ENCODE assay signal across 8 mouse cellular contexts in genomic region chr3:134235491-134236413, GRCm38 (mm10). TPM values are rescaled to one million over a fixed set of nuclear protein-coding genes. Genes with fewer than 3 reads are reported as not detected.
DNase-seq lines count a peak whose midpoint lies in the region; ATAC-seq and TF ChIP-seq lines count a peak whose summit lies in the region.

No protein-coding gene starts in this region.

- WGBS in forebrain, embryonic 16.5 days, result under 1% methylated on average over 29 of the region's 55 CpGs
- under 1% methylated on average over 52 of the region's 55 CpGs for WGBS in liver, embryonic 16.5 days (ENCODE audit: insufficient replicate concordance)
- under 1% methylated on average over 42 of the region's 55 CpGs for WGBS in neural tube, embryonic 14.5 days

- ATAC-seq in forebrain, embryonic 16.5 days, result peak; percentile 75
- peak; percentile 70 for ATAC-seq in liver, embryonic 16.5 days (ENCODE audit: low read depth)
- peak; percentile 81 for ATAC-seq in neural tube, embryonic 14.5 days (ENCODE audit: low read depth)

- 0 out of 4 replicates have a peak, but pooled peaks cover 0 to 2% of the 10 kb centered on the region in 2 experiments for H3K4me1 ChIP-seq in ES-E14 (ENCODE audit: control insufficient read depth in 2 of 2, insufficient read depth in 2 of 2, low read length in 2 of 2, poor library complexity in 1 of 2)
- peaks cover 11% of the 10 kb centered on the region for H3K4me1 ChIP-seq in forebrain, embryonic 16.5 days (replicated peaks; ENCODE audit: control insufficient read depth, insufficient read depth, low read length)
- no peaks in the 10 kb centered on the region; the same call in none of the 2 replicates for H3K4me1 ChIP-seq in liver, embryonic 16.5 days (ENCODE audit: control insufficient read depth, low read depth, low read length)
- peaks cover 4% of the 10 kb centered on the region; the same call in 1 of the 2 replicates for H3K4me1 ChIP-seq in neural tube, embryonic 14.5 days (ENCODE audit: control insufficient read depth, insufficient read depth, low read length)

- H3K4me2 ChIP-seq in forebrain, embryonic 16.5 days (ENCODE audit: low read length), result peak overlapping the region; percentile 63
- peak overlapping the region; percentile 56 for H3K4me2 ChIP-seq in liver, embryonic 16.5 days (ENCODE audit: low read depth, low read length)
- peak overlapping the region; percentile 88 for H3K4me2 ChIP-seq in neural tube, embryonic 14.5 days (ENCODE audit: low read depth, low read length)

- no peaks in the 10 kb centered on the region for H3K9me3 ChIP-seq in ES-E14 (ENCODE audit: control insufficient read depth, insufficient read depth, low read depth, low read length)
- no peaks in the 10 kb centered on the region for H3K9me3 ChIP-seq in forebrain, embryonic 16.5 days (ENCODE audit: control insufficient read depth, low read length)
- no peaks in the 10 kb centered on the region for H3K9me3 ChIP-seq in liver, embryonic 16.5 days (replicated peaks; ENCODE audit: control insufficient read depth, low read length)
- H3K9me3 ChIP-seq in neural tube, embryonic 14.5 days (ENCODE audit: control insufficient read depth, low read length), result no peaks in the 10 kb centered on the region

- no peaks in the 10 kb centered on the region for H3K27me3 ChIP-seq in forebrain, embryonic 16.5 days (replicated peaks; ENCODE audit: control insufficient read depth, insufficient read depth, low read length)
- peaks cover 54% of the 10 kb centered on the region for H3K27me3 ChIP-seq in liver, embryonic 16.5 days (ENCODE audit: control insufficient read depth, insufficient read depth, low read depth, low read length)
- no peaks in the 10 kb centered on the region for H3K27me3 ChIP-seq in neural tube, embryonic 14.5 days (ENCODE audit: control insufficient read depth, insufficient read depth, low read length)

- DNase-seq in ES-E14 (ENCODE audit: low read depth, low spot score), result no peak
- DNase-seq in cerebellum, adult 11 months, result peak; percentile 83
- DNase-seq in heart, postnatal 14 days, result peak; percentile 62 to 72
- DNase-seq in kidney, postnatal 4 days, result peak; percentile 74 to 83
- peak; percentile 30 to 57 for DNase-seq in urinary bladder, postnatal 36 days (ENCODE audit: low spot score in 2 of 2)

- peak overlapping the region; percentile 15; the same call in 1 of the 2 replicates for H3K9ac ChIP-seq in ES-E14 (ENCODE audit: insufficient read depth, low read depth, low read length, poor library complexity, severe bottlenecking)
- H3K9ac ChIP-seq in forebrain, embryonic 16.5 days (replicated peaks; ENCODE audit: low read depth, low read length), result peak overlapping the region; percentile 58
- H3K9ac ChIP-seq in liver, embryonic 16.5 days (ENCODE audit: low read depth, low read length), result no peak overlapping the region
- H3K9ac ChIP-seq in neural tube, embryonic 14.5 days (replicated peaks; ENCODE audit: low read depth, low read length), result peak overlapping the region; percentile 90

- intact Hi-C loops in heart, postnatal 14 days (cut with DNase I), result loop anchor here (5.0 to 10.0 kb wide), 2 partner anchors 33 to 691 kb away; partner anchors contain the start of gene Tet2

- peak overlapping the region; percentile 65 for H3K4me3 ChIP-seq in ES-E14 (ENCODE audit: insufficient read depth in 1 of 2, low read depth in 1 of 2, low read length in 2 of 2, poor library complexity in 1 of 2, severe bottlenecking in 1 of 2)
- peak overlapping the region; percentile 52 for H3K4me3 ChIP-seq in forebrain, embryonic 16.5 days (replicated peaks; ENCODE audit: low read length)
- peak overlapping the region; percentile 49 for H3K4me3 ChIP-seq in liver, embryonic 16.5 days (ENCODE audit: low read depth, low read length)
- H3K4me3 ChIP-seq in neural tube, embryonic 14.5 days (ENCODE audit: low read depth, low read length), result peak overlapping the region; percentile 70

- H3K27ac ChIP-seq in ES-E14 (ENCODE audit: insufficient read depth, low read depth, low read length, poor library complexity, severe bottlenecking), result no peak overlapping the region
- H3K27ac ChIP-seq in forebrain, embryonic 16.5 days (ENCODE audit: low read length), result peak overlapping the region; percentile 86
- no peak overlapping the region for H3K27ac ChIP-seq in liver, embryonic 16.5 days (ENCODE audit: low read length)
- peak overlapping the region; percentile 89 for H3K27ac ChIP-seq in neural tube, embryonic 14.5 days (ENCODE audit: low read depth, low read length)

- no peaks in the 10 kb centered on the region for H3K36me3 ChIP-seq in ES-E14 (ENCODE audit: control insufficient read depth, insufficient read depth, low read length, poor library complexity, severe bottlenecking)
- H3K36me3 ChIP-seq in forebrain, embryonic 16.5 days (ENCODE audit: control insufficient read depth, insufficient read depth), result no peaks in the 10 kb centered on the region
- H3K36me3 ChIP-seq in liver, embryonic 16.5 days (ENCODE audit: control insufficient read depth, insufficient read depth), result no peaks in the 10 kb centered on the region
- no peaks in the 10 kb centered on the region for H3K36me3 ChIP-seq in neural tube, embryonic 14.5 days (ENCODE audit: control insufficient read depth, insufficient read depth, low read length)

- in situ Hi-C loops in ES-E14 (cut with MboI; ENCODE audit: low sequenced_read_pairs in 2 of 2, unreplicated experiment in 2 of 2), result no loop called here

TF ChIP-seq in ES-E14, 5 proteins besides CTCF, POLR2A, EP300 and RAD21:
- TF ChIP-seq ZNF384 (IDR thresholded peaks at IDR 0.05; ENCODE audit: low read depth, low read length), result peak; percentile 96
- TF ChIP-seq MAFK (IDR thresholded peaks at IDR 0.05; ENCODE audit: insufficient read depth, low read depth, low read length), result no peak
TF ChIP-seq in ES-E14: peak in this region for 1.

RNA-seq across cellular contexts. Expression of gene Cxxc4, which starts 0.5 kb away (rescaled TPM):
- total RNA-seq in ES-E14 (2012; rRNA removed), result 0.11 and 0.54 TPM in 2 replicates
- polyA plus RNA-seq in forebrain, embryonic 16.5 days (2015; fragmentation: Nextera tagmentation; extraction: Ambion mirVana), result 12.3 and 15.3 TPM in 2 replicates
- total RNA-seq in heart, postnatal 14 days (2021), result 1 to 10 TPM; 2.4 to 3.0 TPM
- polyA plus RNA-seq in liver, embryonic 16.5 days (2015; fragmentation: Nextera tagmentation; extraction: Ambion mirVana), result 0.18 and 0.24 TPM in 2 replicates
- 41.5 and 43.9 TPM in 2 replicates for polyA plus RNA-seq in neural tube, embryonic 14.5 days (2014; fragmentation: Nextera tagmentation; extraction: Ambion mirVana)

Comparison
In these comparisons a context has a peak if more than half of its experiments do, and no peak if none do; other contexts are left out.
1. H3K27ac ChIP-seq: peak in forebrain, embryonic 16.5 days (single experiment) and neural tube, embryonic 14.5 days (single experiment); none in ES-E14 (single experiment) and liver, embryonic 16.5 days (single experiment).
2. RNA of gene Cxxc4, which starts 0.5 kb away (polyA plus RNA-seq): 41.5 to 43.9 TPM in neural tube, embryonic 14.5 days and 12.3 to 15.3 TPM in forebrain, embryonic 16.5 days; 0.18 to 0.24 TPM in liver, embryonic 16.5 days; every median in the first group is over 10 times any median in the second.
3. Peak in every context shown above with its lines, with median percentiles within 50 percentile points of each other: H3K4me3 ChIP-seq, ATAC-seq and H3K4me2 ChIP-seq.